Mouse (Mus musculus) embryo, embryonic 11 days (tissue): ENCODE data around the gene Clk3.

Experiments
- DNase-seq: peaks from one replicate; pipeline ENCODE4 v3.0.0-alpha.2; 2015

Clk3 gene

DNA sequence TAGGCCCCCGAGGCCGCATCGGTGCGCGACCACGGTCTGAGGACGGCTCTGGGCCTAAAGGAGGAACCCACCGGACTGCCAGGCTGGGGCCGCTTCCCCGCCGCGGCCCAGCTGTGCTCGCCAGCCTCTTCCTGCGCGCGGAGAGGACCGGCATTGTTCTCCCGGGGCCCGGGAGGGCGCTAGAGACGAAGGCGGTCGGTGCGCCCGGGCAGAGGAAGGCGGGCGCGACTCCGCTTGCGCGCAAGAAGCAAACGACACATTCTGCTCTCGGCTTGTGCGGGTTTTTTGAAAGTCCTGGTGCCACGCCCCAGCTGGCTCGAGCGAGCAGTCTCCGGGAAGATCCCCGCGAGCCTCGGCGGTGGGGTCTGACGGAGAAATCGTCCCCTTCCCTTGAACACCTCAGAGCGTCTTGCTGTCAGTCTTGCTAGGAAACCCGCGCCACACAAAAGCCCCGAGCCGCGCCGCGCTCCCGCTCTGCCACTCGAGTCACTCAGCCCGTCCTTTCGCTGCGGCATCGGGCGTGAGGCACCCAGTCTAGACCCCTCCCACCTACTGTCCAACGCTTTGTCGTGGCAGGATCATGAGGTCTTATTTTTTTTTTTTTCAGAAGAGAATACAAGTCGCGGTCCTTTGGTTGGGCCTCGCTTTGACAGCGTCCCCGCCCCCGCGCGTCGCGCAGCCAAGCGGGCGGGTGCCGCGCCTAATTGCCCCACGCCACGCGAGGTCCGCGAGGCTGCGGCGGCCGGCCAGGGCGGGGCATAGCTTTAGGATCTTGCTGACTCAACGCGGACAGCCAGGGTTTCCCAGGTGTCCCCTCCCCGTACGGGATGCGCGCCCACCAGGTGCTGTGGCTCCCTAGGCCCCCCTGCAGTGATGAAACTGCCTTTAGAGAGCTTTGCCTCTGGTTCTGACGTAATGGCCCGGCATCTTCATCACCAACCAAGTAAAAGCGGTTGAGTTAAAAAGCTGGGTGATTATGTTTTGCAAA, at the start of gene Clk3:
TSS of gene Clk3 (minus strand) at position 497 of the 988 bp plus-strand sequence.
- peak; percentile 81 for DNase-seq

DNA sequence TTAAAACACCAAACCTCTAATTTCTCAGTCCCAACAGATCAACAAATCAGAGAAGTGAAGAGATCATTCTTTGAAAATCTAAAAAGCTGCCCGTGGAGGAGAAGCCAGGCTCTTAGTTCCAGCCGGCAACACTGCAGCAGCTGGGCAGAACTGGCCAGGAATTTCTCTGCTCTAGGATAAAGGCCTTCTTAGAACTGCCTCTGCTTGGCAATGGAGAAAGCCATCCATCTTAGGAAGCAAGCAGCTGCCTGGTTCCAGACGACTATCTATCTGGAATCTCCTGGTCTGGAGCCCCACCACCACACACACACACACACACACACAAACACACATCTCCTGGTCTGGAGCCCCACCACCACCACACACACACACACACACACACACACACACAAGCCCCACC, 49.2 kb upstream of the Clk3 start:
- peak; percentile 47 for DNase-seq

DNA sequence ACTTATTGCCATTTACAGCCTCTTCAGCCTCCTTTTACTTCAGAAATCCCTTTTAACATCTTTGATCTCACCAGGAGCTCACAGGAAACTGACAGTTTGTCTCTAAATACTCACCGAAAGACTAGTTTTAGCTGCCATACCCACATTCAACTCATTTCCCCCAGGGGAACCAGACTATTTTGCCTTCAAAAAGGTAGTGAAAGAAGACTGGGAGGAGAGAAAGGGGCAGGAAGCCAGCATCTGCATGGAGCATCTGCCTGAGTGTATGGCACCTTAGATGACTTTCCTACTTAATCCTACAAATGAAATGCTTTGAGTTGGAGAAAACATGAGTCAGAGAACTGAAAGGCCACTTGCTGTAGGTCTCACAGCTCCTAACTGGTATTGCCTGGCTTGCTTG, 48.4 kb upstream of the Clk3 start:
- no peak for DNase-seq

DNA sequence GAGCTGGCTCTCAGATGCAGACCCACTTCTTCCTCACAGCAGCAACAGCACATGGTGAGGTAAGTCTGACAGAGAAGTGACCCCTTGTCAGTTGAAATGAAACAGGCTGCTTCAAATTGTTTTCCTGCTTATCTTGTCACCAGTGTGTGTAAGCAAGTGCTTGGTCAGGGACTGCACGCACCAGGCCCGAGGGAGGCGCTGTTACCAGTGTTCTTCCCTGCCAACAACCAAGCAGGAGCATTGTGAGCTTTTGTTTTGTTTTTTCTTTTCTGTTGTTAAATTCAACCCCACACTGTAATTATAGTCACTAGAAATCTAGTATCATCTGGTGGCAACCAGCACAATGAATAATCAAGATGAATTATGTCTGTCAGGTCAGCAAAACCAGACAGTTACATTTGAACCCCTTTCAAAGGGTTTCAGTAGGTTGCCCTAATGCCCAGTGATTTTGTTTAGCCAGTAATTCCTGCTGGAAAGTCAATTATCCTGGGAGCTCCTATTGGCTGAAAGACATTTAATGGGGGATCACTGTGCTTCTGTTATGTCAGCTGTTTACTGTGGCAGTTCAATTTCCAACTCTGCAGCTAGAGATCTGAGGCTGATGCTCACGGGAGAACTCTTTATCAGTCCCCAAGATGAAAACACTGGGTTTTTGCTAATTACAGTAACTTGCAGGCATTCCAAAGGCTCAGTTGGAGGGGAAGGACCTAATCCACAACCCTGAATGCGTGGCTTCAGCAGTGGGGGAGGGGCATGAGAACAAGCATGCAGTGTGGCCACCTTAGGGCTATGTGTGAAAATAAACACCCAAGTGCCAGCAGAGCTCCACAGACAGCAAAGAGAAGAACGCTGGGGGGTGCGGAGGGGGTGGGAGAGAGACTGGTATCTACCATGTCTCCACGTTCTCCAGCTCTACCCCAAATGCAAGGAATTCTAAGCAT, 46.4 kb upstream of the Clk3 start:
- DNase-seq, result peak; percentile 49

DNA sequence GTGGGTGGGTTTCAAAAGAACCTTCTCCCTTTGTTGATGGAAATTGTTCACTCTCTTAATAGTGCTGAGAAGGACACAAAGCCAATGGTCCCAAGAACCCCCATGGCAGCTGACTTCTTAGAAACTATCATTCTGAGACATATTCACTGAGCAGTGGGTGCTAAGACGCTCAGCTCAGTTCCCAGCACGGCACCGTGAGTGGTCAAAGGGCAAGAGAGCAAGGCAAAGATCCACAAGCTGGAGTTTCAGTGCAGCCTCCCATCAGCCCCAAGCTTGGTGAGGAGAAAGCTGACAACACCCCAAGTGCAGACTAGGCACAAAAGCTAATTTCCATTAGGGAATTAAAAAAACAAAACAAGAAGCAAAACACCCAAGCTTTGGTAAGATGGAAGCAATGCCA, 45.0 kb upstream of the Clk3 start:
- DNase-seq, result no peak

DNA sequence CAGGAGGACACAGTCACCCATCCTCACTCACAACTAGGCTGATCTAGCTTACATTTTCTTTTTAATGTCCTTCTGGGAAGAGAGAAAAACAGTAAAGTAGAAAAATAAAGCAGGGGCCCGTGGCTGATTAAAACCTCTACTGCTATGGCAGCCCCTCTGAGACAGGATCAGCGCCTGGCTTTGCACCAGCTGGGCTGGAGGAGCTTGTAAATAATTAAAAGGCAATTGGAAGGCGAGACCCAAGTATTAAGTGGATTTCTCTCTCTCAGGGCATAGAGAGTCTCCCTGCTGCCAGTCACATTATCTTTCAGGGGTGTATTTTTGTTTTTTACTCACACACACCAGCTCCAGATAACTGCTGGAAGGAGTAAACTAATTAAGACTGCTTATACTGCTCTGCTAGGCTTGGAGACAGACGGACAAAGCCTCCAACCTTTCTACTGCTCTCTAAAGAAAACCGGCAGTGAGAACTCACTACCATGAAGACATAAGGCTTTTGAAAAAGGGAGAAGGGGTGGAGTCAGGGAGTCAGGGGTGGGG, 43.2 kb upstream of the Clk3 start:
- no peak for DNase-seq

DNA sequence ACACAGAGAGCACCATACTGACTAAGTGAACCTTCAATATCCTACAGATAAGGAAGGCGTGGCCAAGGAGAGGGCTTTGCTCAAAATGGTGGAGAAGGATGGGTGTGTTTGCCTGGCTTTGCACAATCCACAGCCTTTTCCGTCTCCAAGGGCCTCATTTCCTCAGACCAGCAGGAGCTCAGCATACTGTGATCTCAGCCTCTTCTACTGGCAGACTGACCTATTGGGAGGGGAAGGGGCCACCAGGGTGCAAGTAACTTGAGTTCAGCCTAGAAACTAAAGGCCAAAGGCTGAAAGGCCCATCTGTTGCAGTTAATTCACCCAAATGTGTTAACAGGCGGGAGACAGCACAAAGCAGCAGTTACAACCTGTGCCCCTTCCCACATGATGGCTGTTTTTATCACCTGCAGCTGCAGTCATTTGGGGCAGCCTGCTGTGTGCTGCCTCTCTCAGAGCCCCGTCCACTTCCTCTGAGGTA, 41.6 kb upstream of the Clk3 start:
- peak; percentile 62 for DNase-seq

DNA sequence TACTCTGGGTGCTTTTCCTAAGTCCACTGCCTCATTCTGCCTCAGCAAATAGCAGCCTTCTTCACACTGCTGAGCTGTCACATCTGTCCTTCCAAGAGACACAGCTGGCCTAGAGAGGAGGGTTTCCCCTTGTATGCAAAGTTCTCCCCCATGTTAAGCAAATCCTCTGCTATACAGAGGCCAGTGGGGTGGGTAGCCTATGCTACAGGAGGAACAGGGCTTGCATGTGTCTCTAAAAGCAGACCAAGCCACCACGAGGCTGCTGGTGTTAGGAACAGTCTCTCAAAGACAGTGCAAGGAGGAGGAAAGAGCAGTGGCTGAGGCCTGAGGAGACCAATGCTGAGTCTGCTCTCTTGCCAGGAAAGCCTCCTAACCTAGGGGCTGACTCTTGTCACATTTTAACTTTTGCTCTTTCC, 40.4 kb upstream of the Clk3 start:
- DNase-seq, result no peak

DNA sequence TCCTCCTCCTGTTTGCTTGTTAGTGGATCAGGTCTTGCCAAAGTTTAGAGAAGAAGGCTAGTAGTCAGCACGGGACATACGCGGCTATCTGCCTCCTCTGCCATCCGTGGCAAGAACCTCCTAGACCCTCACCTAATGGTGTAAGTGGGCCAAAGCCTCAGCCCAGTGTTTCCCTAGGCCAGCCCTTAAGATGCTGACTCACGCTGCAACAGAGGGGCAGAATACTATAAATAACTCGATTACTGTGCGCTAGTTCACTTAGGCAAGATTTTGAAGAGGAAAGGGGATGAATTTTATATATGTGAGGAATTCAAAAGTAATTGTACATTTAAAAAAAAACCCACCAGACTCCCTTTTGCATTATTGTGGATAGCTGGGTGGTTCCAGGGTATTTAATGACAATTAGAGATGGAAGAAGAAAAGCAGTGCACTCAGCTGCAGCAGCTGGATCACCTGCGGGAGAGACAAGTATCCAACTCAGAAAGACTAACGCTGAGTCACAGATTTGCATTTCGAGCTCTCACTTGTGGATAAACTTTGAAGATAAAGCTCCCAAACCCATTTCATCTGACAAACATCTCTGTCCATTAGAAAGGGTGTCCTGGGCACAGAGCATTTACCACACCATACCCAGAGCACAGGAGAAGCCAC, 39.6 kb upstream of the Clk3 start:
- DNase-seq, result no peak

DNA sequence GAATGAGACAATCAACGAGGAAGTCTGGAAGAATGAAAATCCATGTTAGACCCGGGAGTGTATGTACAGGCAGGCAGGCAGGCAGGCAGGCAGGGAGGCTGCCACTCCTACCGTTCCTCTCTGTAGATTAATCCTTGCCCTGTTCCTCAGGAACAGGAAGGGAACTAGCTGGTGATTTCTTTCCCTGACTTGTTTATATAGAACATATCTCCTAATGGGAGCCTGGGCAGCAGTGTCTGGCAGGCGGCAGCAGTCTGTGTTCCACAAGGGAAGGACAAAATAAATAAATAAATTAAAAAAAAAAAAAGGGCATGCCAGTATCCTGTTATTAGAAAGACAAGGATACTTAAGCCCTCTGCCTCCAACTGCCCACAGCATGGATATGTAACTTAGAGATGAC, 38.2 kb upstream of the Clk3 start:
- no peak for DNase-seq

DNA sequence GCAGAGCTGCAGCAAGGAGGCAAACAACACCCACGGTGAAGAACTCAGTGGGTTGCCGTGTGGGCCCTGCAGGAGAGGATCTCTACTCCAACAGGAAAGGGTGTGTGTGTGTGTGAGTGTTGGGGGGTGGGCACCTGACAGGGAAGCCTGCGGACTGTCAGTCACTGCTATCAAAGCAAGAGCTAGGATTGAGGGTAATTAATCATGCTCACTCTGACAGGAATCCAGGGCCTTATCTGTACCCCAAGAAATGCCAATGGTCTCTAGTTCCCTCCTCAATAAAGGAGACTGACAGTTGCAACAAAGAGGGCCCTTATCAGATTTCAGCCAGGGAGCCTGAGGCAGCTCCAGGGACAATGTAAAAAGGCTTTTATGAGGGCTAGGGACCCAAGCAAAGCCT, 37.4 kb upstream of the Clk3 start:
- DNase-seq, result no peak

DNA sequence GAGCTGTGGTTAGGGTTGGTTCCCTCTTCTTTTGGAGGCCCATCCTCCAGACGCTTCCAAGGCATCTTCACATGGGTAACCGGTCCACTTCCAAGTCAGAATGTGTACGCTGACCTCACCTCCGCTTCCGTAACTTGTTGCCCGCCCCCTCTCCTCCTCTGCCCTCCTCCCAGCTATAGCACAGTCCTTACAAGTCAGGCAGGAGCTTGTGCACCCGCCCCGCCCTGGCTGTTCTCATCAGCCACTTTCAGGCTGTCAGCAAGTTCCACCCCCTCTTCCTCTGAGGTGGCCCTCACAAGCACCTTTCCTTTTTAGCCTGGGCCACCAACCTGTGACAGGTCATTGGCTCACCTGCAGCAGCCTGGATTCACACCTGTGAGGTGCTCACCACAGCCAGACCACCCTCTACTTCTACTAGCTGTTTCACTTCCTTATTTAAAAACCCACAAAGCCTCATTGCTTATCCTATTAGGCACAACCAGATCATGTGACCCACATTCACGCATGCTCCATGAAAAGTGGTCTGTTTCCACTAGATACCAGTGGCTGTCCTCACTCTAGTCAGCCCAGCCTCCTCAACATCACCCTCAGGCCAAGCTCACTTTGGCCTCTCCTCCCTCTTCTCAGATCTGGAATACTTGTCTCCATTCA, 34.8 kb upstream of the Clk3 start:
- DNase-seq, result no peak

DNA sequence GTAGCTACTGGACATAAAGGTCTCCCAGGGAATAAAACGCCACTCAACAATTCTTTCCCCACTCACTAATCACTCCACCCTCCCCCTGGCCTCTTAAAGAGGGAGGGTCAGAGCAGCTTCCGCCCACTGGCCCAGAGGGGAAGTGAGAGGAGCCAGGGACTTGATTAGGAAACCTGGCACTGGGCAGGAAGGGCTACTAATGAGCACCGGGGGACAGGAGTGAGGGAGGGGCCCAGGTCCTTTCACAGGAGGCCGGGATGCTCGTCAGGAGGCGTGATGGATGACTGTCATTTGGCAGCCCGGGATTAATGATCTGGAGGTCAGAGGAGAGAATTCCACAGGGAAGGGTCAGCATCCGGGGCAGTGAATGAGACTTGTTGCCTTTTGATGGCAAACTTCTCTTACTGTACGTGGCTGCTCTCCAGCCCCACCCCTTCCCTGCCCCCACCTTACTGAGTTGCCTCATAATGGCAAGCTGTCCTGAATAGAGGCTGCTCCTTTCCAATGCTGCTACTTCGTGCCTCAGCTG, 33.1 kb upstream of the Clk3 start:
- peak; percentile 76 for DNase-seq

DNA sequence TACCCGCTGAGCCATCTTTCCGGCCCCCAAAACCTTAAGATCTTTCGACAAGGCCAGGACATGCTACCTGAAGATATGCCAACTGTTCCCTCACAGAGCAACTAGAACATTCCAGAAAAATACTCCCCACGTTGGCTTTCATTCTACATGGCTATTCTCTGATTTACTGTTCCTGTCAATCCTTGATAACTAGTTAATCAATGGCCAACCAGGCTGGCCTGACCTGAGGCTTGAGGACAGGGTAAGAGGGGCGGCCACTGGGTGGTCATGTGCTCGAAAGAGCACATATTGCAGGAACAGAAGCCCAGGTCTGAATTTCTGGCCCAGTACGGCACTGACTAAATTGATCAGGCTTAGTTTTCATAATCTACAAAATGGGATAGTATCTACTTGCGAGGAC, 31.8 kb upstream of the Clk3 start:
- DNase-seq, result no peak

DNA sequence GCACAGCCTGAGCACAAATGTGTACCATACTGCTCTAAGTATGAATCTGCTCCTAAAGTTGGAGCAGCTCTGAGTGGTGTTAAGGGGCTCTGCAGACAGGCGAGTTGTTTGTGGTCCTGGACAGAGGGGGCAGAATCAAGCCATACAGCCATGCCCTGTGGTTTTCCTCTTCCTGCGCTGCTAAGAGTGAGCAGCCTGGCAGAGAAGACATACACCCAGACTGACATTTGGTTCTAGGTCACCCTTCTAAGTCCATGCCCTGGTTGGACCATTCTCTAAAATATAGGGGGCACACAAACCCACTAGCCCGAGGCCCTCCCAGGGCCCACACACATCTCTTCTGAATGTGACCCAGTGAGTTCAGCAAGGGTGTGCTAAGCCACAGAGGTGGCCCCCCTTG, 24.1 kb upstream of the Clk3 start:
- DNase-seq, result no peak

DNA sequence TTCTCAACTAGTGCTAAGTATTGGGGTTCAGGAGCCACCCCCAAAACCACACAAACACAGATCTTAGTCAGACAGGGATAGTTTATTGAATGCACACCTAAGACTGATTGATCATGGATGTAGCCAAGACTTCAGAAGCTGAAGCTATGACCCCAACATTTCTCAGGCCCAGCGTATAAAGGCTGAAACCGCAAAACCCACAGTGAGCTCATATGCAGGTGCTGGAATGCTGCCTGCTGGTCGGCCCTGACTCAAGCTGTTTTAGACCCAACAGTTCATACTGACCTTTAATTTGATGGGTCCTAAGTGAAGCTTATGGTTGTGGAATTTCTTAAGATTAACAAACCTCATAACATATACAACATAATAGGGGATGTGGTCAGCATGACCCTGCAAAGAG, 17.0 kb upstream of the Clk3 start:
- DNase-seq, result no peak

DNA sequence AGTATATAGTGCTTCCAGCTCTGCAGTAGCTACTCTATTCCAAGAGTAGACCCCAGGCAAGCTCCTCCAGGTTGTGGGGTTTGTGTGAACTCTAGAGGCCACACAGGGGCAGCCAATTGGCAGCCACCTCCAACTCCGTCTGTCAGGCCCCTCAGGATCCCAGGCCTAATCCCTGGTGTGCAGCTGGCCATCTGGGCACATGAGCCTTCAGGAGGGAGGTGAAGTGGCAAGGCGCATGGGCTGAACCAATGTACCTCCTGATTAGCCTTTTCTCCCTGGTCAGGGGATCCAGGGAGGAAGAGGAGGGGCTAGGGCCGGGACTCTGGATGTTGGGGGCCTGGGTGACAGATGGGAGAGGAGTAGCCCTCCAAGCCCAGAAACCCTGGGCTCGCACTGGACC, 10.1 kb upstream of the Clk3 start:
- no peak for DNase-seq

DNA sequence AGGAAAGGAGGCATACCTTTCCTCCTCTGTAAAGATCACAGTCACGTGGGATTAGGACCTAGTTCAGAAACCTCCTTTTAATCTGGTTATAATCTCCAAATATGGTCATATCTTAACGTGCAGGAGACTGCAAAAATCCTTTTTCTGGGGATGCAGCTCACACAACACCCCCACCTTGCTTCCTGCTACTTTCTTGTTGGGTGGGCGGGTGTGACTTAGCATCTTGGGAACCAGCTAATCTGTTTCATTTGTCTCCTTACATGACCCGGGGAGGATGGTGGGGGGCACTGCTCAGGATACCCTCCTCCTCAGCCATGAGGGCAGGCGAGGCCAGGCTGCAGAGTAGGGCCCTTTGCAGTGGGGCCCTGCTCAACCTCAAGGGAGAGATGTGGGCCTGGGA, 9.4 kb upstream of the Clk3 start:
- no peak for DNase-seq

DNA sequence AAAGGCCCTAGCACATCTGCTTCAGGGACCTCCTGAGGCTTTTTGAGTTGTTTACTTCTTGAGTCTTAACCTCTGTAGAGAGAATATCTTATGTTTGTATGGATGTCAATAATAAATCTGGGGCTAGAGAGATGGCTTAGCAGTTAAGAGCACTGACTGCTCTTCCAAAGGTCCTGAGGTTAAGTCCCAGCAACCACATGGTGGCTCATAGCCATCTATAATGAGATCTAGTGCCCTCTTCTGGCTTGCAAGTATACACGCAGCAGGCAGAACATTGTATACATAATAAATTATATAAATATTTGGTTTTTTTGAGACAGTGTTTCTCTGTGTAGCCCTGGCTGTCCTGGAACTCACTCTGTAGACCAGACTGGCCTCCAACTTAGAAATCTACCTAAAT, 8.5 kb upstream of the Clk3 start:
- DNase-seq, result peak; percentile 59

DNA sequence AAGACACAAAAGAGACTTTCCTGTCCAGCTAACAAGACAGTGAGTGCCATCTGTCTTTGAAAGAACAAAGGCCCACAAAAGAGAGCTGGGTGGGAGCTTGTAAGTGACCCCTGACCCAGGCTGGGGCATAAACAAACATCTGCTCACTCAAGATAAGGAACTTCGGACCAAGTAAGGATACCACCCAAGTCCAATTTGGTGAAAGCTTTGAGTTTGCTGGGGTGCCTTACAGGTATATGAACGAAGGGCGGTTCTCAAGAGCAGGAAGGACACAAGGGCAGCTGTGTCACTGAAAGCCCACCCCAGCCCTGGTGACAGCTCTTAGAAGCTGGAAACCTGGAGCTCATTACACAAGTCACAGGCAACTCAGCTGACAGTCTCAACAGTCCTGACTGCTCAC, 8.1 kb upstream of the Clk3 start:
- no peak for DNase-seq

DNA sequence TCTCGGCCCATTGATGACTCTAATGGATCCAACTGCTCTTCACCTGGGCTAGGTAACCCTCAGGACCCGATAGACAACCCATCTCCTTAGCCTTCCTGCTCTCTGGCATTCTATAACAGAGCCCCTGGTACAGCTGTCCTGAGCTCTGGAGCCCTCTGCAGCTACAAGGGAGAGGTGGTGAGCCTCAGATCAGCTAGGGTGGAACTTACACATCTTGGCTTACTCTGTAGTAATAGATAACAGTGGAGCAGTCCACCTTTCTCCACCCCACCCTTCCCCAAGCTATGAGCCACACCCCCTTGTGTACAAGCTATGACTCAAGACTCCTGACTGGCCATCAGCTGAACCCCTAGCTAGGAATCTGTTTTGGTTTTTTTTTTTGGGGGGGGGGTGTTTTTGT, 5.2 kb upstream of the Clk3 start:
- DNase-seq, result no peak

DNA sequence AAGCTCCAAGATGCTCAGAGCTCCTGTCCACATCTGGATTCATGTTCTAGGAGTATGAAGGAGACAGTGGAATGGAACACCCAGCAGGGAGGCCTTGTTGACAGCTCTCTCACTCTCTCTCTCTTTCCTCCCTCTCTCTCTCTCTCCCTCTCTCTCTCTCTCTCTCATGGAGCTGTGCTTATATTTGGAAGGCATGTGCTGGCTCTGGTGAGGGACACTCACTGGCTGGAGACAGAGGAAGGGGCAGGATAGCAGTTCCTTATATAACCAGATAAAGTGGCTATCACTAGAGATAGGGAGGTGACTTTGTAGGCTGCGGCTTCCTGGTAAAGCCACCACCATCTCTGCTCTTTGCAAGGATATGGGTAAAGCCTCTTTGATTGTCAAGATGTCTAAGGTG, 4.6 kb upstream of the Clk3 start:
- no peak for DNase-seq
